Mouse (Mus musculus) embryo, embryonic 10 days (tissue): Measurements from ENCODE around the gene Gabbr2.
A peak's percentile ranks its signal among the peaks of the same experiment; 100 is the strongest.

Experiments
- DNase-seq: peaks from one replicate; pipeline ENCODE4 v3.0.0-alpha.2; 2015; ENCODE audit warnings: low spot score

Gene Gabbr2

GRCm38 (mm10) chr4:46821709-46822108, 170.0 kb downstream of the Gabbr2 start:
- no peak for DNase-seq

DNA sequence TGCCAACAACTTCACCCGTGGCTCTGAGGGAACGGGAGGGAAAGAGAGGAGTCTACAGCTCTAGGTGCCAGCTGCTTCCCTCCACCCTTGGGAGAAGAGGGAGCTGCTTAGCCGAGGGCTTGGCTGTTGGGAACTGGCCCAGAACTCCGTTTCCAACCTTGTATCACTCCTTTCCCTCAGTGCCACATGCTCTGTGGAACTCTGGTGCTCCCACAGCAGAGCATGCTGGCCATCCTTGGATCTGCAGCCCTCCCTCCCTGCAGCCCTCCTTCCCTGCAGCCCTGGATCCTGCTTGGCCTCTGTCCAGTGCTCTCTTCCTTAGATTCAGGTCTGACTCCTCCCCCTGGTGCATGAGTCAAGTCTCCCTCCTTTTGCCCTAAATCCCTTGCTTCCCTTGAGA, 176.7 kb downstream of the Gabbr2 start:
- DNase-seq = no peak

- no peak for DNase-seq
Measured at GRCm38 (mm10) chr4:46814236-46814635, 177.4 kb downstream of the Gabbr2 start.

GRCm38 (mm10) chr4:46811165-46811564, 180.5 kb downstream of the Gabbr2 start:
- no peak for DNase-seq

GRCm38 (mm10) chr4:46806876-46807275, 184.8 kb downstream of the Gabbr2 start:
- DNase-seq = no peak

DNA sequence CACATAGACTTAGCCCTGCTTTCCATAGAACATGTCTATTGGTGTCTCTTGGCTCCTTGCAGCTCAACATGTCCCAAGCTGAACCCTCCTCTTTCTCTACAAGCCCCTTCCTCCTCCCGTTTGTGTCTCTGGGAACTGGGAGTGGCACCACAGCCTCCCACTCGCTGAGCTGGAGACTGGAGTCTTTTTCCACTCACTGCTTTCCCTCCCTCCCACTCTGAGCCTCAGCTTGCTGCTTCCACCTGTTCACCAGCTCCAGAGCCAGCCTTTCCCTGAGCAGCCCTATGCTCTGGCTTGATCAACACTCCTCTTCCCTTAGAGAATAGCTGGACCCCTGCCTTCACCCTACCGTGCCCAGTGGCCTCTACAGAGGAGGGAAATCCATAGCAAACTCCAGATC, 185.8 kb downstream of the Gabbr2 start:
- no peak for DNase-seq

DNA sequence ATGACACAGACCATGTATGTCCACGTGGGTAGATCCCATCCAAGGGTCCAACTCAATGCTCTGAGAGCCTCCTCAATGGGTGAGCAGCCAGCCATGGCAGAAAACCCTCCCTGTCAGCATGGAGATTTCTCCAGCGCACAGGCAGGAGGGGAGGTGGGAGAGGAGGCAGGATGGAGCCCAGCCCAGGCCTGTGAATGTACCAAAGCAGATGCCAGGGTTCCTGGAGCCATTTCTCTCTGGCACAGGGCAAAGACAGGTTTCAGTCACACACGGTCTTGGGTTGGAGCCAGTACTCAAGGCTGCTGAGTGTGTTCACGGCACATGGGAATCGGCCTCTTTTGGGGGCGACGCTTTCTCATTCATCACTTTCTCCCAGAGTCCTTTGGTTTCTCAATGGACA, 189.3 kb downstream of the Gabbr2 start:
- no peak for DNase-seq

GRCm38 (mm10) chr4:46799904-46800303, 191.8 kb downstream of the Gabbr2 start:
- DNase-seq = no peak

GRCm38 (mm10) chr4:46795707-46796106, 196.0 kb downstream of the Gabbr2 start:
- DNase-seq = no peak

DNA sequence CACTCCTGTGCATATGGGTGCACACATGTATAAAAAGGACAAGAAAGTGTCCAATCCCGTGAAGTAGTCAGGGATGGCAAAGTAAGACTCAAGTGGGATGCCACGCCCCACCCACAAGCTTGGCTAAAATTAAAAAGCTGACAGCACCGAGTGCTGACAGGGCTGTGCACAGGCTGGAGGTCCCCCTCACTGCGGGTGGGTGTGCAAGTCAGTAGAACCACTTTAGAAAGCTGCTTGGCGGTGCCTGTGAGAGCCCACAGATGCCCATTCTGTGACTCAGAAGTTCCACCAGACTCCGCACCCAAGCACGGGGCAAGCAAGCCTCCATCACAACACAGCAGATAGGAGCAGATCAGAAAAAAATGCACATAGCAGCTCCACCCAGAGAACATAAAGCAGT, 197.1 kb downstream of the Gabbr2 start:
- no peak for DNase-seq

DNA sequence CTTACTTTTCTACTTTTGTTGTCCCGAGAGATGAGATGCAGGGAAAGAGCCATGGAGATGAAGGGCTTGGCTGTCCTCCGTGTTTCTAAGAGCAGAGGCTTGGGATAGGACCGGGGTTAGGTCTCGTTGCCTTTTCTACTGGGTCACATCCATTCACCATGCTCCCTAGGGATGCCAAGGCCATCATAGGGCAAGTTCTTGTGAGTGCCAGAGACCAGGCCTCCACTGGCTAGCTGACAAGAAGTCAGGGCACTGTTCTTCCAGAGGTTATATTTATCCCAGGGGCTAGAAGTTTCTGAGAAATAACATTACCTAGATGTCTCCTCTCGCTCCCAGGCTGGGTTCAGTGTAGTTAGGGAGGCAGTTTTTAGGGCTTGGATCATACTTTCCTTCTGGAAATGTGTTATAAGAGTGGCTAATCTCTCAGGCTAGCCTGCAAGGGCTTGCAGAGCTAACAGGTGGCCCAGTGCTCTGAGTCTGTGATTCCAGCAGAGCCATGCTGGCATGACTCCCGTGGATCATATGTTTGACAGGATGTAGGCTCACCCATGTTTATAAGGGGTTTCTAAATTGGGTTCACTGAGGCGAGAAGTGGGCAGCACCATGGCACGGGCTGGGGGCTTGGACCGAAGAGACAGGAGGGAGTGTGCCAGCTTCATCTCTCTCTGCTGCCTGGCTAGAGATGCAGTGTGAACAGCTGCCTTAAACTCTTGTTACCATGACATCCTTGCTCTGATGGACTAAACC, 199.2 kb downstream of the Gabbr2 start:
- DNase-seq = no peak

DNA sequence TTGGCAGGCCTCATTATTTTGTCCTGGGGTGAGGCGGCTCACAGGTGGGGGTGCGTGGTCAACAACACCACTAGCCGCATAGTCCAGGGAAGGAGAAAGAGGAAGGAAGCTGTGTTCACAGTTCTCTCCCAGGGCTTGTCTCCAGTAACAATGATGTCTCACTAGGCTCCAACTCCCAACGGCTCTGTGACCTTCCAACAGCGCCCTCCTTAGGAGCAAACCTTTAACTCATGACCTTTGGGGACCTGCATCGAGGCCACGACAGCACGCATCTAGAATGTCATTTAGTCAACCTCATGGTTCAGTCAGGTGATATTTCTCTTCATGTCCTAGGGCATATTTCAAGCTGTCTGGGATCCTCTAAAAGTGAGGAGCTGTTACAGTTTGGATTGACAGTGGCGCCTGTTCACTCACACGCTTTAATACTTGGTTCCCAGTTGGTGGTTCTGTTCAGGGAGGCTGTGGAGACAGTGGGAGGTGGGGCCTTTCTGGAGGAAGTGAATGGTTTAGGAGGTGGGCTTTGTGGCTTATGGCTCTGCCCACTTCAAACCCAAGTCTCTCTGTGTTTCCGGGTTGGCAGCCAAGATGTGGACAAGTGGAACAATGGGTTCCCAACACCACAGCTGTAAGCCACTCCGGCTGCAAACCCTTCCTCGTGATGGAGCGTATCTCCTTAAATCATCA, 200.3 kb downstream of the Gabbr2 start:
- DNase-seq = peak; percentile 12

GRCm38 (mm10) chr4:46790609-46791267, 200.9 kb downstream of the Gabbr2 start:
- peak; percentile 67 for DNase-seq

DNA sequence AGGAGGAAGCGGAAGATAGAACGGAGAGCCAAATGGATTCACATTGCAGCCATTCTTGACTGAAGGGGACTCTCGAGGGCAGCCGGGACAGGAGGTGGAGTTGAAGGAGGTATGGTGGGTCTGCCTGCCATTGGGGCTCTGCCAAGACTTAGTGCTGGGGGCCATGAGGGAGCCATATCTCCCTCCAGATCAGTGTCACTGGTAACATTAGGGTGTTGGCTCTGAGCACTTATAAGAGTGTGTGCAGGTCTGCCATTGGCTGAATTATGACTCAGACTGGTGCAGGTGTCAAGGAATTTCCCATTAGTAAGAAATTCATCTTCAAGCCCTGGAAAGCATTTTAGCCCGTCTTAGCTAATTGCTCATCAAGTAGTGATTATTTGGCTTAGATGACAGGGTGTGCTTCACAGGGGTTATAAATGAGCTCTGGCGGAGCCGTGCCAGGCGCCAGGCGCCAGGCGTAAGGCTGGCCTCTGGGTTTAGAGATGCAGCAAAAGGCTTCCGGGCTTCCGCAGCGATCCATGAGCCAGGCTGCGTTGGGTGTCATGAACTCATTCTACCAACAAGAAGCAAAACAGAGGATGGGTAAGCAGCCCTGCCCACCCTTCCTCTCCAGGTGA, 207.1 kb downstream of the Gabbr2 start:
- no peak for DNase-seq

- DNase-seq = no peak
Measured at GRCm38 (mm10) chr4:46781109-46781508, 210.6 kb downstream of the Gabbr2 start.

- DNase-seq = no peak
Measured at GRCm38 (mm10) chr4:46775959-46776358, 215.7 kb downstream of the Gabbr2 start.

DNA sequence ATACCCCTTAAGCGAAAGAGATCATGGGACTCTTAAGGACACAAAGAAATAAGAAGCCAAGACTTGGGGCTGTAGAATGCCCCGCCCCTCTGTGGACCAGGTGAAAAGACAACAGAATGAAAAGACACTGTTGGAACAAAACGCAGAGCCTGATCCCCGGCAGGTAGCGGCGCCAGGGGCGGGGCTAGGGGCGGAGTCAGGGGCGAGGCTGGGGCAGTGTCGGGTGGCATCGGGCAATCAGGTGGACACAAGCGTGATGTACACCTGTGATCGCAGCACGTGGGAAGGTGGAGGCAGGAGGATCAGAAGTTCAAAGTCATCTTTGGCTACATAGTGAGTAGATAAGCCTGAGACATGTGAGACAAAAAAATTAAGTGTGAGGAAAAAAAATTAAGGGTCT, 217.0 kb downstream of the Gabbr2 start:
- DNase-seq = no peak

- DNase-seq = no peak
Measured at GRCm38 (mm10) chr4:46773243-46773642, 218.4 kb downstream of the Gabbr2 start.

DNA sequence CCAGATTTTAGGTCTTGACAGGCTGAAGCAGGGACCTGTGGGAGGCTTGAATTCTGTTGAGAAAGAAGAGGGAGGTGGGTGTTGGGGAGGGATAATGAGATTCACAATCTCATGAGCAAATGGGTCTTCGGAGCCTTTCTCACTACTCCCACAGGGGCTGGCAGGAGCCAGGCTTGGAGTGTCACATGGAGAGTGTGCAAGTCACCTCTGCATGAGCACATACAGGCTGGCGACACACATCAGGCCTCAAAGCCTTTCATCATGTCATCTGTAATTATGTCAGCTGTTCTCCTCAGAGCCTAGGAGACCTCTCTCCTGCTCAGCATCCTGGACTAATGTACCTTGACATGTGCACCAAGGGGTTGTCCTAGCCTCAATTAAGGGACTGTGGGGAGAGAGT, 219.1 kb downstream of the Gabbr2 start:
- DNase-seq = no peak

DNA sequence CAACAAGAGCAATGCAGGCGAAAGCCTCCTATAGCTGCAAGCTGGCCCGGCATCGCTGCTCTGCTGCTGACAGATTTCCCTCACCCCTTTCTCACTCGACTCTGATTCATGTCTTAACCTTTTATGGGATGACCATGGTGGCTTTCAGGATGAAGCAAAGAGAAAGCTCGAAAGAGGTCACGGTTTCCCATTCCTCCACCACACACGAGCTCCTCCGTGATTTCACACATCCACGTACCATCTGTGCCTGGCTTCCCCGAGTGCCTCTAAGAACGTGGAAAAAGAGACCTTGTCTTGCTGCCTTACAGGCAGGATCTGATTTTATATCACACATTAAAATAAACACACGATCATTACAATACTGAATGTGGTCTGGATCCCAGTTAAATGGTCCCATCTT, 220.6 kb downstream of the Gabbr2 start:
- DNase-seq = no peak

- DNase-seq = no peak
Measured at GRCm38 (mm10) chr4:46770635-46771034, 221.0 kb downstream of the Gabbr2 start.

GRCm38 (mm10) chr4:46770090-46770489, 221.6 kb downstream of the Gabbr2 start:
- no peak for DNase-seq

- no peak for DNase-seq
Measured at GRCm38 (mm10) chr4:46766326-46766725, 225.3 kb downstream of the Gabbr2 start.
